Mouse (Mus musculus) heart, postnatal 36 days (tissue): ENCODE results near the gene Nploc4. TPM values are rescaled to one million over a fixed set of nuclear protein-coding genes. Genes with fewer than 3 reads are reported as not detected.

ENCODE experiments used
- DNase-seq, 2 experiments: peaks; one replicate each; pipeline ENCODE4 v3.0.0; 2021 to 2022
- intact Hi-C: fragments of 180-260 bp; cut with DNase I; formaldehyde crosslinking; loops from one replicate; pipeline ENCODE4 v1.15.1; 2025
- microRNA-seq, 2 experiments: library from miRNA; unstranded; fragments of <30 nt; microRNA quantifications; one replicate each; pipeline ENCODE4 v1.2.0; 2021; ENCODE audit warnings: borderline number of aligned reads in 2 of 2
- total RNA-seq, 2 experiments: library from RNA; stranded (reverse); gene quantifications; 2 replicates each; pipeline ENCODE4 v1.2.3; 2021

Nploc4 gene
- total RNA-seq, 2 experiments from 2014 or later: 60.4 to 62.2 TPM

DNA sequence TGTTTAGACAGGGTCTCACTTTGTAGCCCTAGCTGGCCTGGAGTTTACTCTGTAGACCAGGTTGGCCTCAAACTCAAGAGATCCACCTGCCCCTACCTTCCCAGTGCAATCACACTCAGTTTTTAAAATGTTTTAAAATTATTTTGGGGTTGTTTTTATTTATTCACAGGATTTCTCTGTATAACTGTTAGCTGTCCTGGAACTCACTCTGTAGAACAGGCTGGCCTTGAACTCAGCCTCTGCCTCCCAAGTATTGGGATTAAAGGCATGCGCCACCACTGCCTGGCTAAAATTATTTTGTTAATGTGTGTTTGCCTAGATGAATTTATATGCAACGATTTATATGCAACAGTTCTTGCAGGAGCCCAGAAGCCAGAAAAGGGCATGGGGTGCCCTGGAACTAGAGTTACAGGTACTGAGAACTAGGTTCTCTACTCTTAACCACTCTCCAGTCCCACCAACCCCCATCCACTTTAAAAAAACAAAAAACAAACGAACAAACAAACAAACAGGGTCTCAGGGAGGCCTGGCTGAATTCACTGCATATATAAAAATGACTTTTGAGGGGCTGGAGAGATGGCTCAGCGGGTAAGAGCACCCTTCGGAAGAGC, 93.1 kb downstream of the Nploc4 start:
- intact Hi-C loops: loop anchor here (2.0 kb wide), 1 partner anchor 34 kb away; no protein-coding TSS in a partner anchor
- DNase-seq: no peak

DNA sequence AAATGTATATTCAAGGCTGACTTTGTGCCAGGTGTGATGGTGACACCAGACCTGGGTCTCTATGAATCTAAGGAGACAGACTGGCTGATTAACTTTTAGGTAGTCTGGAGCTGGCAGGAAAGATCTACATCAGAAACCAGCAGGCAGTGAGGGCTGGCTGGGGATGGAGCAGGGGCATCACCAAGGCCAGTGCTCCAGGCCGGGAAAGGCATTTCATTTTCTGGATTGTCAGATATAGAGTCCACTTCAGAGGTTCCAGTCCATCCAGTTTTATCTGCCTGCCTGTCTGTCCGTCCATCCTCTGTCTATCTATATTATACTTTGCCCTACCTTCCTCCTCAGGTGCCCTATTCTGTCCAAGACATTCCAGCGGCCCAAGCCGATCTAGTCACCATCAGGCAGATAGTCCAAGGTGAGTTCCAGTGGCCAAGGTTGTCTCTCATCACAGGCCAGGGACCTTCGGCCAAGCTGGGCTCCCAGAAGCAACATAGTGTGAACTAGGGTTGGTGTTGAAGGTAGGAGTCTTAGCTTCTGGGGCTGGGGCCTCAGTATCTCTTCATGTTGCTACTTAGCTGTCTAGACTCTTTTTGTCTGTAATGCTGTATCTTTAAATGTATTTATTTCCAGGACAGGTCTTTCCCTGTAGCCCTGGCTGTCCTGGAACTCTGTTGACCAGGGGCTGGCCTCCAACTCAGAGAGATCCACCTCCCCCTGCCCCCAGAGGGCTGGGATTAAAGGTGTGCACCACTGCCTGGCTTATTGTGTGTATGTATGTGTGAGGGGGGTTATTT, 93.8 kb downstream of the Nploc4 start:
- intact Hi-C loops: loop anchor here (2.0 kb wide), 1 partner anchor 33 kb away; no protein-coding TSS in a partner anchor
- no peak for DNase-seq

DNA sequence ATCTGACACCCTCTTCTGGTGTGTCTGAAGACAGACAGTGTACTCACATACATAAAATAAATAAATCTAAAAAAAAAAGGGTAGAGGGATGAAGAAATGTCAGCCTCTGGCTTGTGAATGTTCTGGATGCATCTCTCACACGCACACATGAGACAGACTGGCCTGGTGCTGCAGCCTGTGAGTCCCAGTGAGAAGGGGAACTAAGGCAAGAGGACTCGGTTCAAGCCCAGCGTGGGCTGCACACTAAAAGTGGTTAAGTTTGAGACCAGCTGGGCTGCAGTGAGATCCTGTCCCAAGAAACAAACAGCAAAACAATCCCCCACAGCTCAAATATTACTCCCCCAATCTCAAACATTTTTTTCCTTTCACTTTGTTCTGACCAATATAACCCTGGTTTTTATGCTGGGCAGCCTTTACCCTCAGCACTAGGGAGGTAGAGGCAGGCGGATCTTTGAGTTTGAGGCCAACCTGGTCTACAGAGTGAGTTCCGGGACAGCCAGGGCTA, 94.8 kb downstream of the Nploc4 start:
- intact Hi-C loops: no loop called here
- DNase-seq: no peak

DNA sequence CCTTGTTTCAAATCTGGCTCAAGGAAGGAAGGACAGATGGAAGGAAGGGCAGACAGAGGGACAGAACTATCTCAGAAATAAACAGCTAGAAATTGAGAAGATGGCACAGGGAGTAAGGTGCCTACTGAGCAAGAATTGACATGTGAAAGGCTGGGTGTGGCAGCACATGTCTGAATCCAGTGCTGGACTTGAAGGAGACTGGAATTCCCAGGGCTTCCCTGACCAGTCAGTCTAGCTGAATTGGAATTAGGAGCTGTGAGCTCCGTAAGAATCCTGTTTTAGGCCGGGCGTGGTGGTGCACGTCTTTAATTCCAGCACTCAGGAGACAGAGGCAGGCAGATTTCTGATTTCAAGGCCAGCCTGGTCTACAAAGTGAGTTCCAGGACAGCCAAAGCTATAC, 95.8 kb downstream of the Nploc4 start:
- no peak for DNase-seq
- intact Hi-C loops: no loop called here

DNA sequence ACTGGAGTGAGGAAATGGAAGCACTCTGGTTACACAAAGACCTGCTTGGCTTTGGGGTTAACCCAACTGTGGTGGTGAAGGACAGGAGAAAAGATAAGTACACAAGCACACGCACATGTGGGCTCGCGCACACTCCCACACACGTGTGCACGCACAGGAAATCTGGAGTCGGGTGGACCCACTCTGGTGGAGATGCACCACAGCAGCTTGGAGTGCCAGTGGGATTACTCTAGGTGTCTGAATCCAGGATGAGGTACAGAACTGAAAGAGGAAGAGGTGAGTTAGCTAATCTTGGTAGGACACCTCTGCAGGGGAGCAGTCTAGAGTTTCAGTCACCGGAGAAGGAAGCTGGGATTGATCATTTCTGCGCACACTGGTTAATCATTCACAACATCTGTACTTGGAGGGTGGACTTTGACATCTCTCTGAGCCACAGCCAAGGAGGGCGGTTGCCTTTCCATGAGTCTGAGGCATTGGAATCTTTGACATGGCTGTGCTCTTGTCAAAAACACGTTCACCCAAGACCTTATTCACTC, 97.5 kb downstream of the Nploc4 start:
- intact Hi-C loops: no loop called here
- no peak for DNase-seq

DNA sequence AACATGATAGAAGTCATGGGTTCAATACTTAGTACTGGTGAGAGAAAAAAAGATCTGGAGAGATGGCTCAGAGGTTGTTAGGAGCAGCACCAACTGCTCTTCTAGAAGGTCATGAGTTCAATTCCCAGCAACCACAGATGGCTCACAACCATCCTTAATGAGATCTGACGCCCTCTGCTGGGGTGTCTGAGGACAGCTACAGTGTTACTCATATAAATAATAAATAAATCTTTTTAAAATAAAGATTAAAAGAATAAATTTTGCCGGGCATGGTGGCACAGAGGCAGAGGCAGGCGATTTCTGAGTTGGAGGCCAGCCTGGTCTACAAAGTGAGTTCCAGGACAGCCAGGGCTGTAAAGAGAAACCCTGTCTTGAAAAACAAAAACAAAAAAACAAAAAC, 98.7 kb downstream of the Nploc4 start:
- no peak for DNase-seq
- intact Hi-C loops: no loop called here

DNA sequence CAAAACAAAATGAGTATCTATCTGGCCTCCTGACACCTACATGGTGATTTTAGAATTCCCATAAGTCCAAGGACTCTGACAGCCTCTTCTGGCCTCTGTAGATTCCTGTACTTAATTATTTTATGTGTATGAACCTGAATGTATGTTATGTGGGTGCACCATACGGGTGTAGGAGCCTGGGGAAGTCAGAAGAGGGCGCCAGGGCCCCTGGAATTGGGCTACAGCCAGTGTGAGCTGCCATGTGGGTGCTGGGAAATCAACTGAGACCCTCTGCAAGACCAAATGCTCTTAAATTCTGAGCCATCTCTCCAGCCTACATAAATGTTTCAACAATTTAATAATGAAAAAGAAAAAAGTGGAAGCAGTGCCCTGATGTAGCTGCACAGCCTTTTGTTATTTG, 100.1 kb downstream of the Nploc4 start:
- no peak for DNase-seq
- intact Hi-C loops: no loop called here

DNA sequence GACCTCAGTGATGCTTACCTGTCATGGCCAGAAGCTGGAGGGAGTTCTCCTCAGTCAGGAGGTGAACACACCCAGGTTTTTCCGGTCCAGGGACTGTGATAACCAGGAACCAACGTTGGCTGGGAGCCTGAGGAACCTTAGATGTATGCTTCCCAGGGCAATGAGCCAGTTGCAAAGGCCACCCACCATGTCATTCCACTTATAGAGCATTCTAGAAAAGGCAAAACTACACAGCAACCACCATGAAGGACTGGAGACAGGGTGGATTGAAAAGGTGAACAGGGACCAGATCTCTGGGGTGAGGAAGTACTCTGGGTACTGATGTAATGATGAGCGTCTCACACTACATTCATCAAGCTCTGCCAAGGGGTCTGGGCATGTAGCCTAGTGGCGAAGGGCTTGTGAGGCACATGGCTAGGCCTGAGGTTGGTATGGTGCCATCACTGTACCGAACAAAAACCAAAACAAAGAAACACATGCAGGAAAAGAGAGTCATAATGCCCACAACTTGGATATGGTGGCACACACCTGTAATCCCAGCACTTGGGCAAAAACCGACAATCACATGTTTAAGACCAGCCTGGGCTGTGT, 102.0 kb downstream of the Nploc4 start:
- no peak for DNase-seq
- intact Hi-C loops: no loop called here

Small RNA genes lying within 50 kb of the gene (microRNA-seq; reads per million reads assigned to microRNA genes)
- gene Gm23419 (0 reads per million in 2 experiments), gene Mir6935 (0 reads per million in 2 experiments)

Other genes starting within 250 kb of the Nploc4 start
- 10 to 100 TPM in 1 of 2 experiments, 1 to 10 TPM in 1; 8.5 to 11.2 TPM for gene Bahcc1, start 204.8 kb downstream of the Nploc4 start, total RNA-seq
- gene Actg1, start 89.2 kb downstream of the Nploc4 start, total RNA-seq: 100 to 1,000 TPM; 218 to 338 TPM
- gene Fscn2, start 76.2 kb downstream of the Nploc4 start, total RNA-seq: not detected
- gene Faap100, start 58.9 kb downstream of the Nploc4 start, total RNA-seq: 10 to 100 TPM; 13.8 to 15.4 TPM
- gene Tspan10, start 4.9 kb upstream of the Nploc4 start, total RNA-seq: 1 to 10 TPM in 1 of 2 experiments, under 1 TPM in 1; 0.35 to 1.2 TPM
- gene Pde6g, start 15.8 kb upstream of the Nploc4 start, total RNA-seq: under 1 TPM in 1 of 2 experiments, not detected in 1; 0.75 TPM
- 10 to 100 TPM; 54.1 to 61.4 TPM for gene Oxld1, start 20.4 kb upstream of the Nploc4 start, total RNA-seq
- gene Ccdc137, start 20.4 kb upstream of the Nploc4 start, total RNA-seq: 1 to 10 TPM; 5.9 to 6.4 TPM
- 10 to 100 TPM in 1 of 2 experiments, 1 to 10 TPM in 1; 8.6 to 12.2 TPM for gene Arl16, start 29.9 kb upstream of the Nploc4 start, total RNA-seq
- gene Mrpl12, start 46.9 kb upstream of the Nploc4 start, total RNA-seq: 100 to 1,000 TPM; 222 to 245 TPM
- gene Slc25a10, start 54.1 kb upstream of the Nploc4 start, total RNA-seq: 10 to 100 TPM; 13.4 to 15.0 TPM
- gene Gcgr, start 93.0 kb upstream of the Nploc4 start, total RNA-seq: 1 to 10 TPM in 1 of 2 experiments, under 1 TPM in 1; 0.80 to 1.2 TPM
- 10 to 100 TPM; 43.1 to 43.7 TPM for gene Mcrip1, start 112.0 kb upstream of the Nploc4 start, total RNA-seq
- gene Ppp1r27, start 113.4 kb upstream of the Nploc4 start, total RNA-seq: under 1 TPM in 1 of 2 experiments, not detected in 1; 0.67 TPM
- 100 to 1,000 TPM; 252 to 258 TPM for gene P4hb, start 135.5 kb upstream of the Nploc4 start, total RNA-seq
- 100 to 1,000 TPM; 147 to 150 TPM for gene Arhgdia, start 143.9 kb upstream of the Nploc4 start, total RNA-seq
- 10 to 100 TPM; 46.4 to 47.8 TPM for gene Alyref, start 160.7 kb upstream of the Nploc4 start, total RNA-seq
- 10 to 100 TPM; 75.6 to 87.1 TPM for gene Anapc11, start 160.7 kb upstream of the Nploc4 start, total RNA-seq
- not detected for gene Npb, start 170.8 kb upstream of the Nploc4 start, total RNA-seq
- gene Pcyt2, start 180.2 kb upstream of the Nploc4 start, total RNA-seq: 10 to 100 TPM; 48.2 to 54.6 TPM
- 10 to 100 TPM; 10.0 to 10.1 TPM for gene Sirt7, start 187.5 kb upstream of the Nploc4 start, total RNA-seq
- 10 to 100 TPM; 39.3 to 43.8 TPM for gene Mafg, start 195.9 kb upstream of the Nploc4 start, total RNA-seq
- 1 to 10 TPM; 1.2 to 1.3 TPM for gene Pycr1, start 206.1 kb upstream of the Nploc4 start, total RNA-seq
- gene Myadml2, start 210.4 kb upstream of the Nploc4 start, total RNA-seq: 10 to 100 TPM; 76.1 to 78.1 TPM
- gene Notum, start 223.5 kb upstream of the Nploc4 start, total RNA-seq: not detected
- 10 to 100 TPM; 42.2 to 43.0 TPM for gene Aspscr1, start 235.3 kb upstream of the Nploc4 start, total RNA-seq